Mouse (Mus musculus) urinary bladder, postnatal 14 days (tissue): ENCODE results near the gene Gpr119.

Experiments
- DNase-seq: peaks from one replicate; pipeline ENCODE4 v3.0.0; 2021; ENCODE audit warnings: low spot score

Gpr119 gene

DNA sequence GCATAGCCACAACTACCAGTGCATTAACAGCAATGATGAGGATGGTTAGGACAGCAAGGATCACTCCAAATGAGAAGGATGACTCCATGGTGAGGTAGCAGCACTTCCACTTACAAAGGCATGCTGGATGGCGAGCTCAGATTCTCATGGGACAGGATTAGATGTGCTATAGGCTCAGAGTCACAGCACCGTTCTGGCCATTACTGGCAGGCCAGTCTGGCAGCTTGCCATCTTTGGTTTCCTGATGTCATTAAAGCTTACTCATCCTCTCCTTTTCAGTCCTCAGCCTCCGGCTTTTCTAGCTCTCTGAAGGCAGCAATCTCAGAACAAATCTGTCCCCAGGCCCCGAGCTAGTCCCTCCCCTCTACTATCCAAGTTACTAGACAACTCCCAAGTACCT is at the start of gene Gpr119:
Gene Gpr119, minus strand, starts transcription at position 308 of the 400 bp plus-strand sequence.
- DNase-seq, result peak; percentile 3

DNA sequence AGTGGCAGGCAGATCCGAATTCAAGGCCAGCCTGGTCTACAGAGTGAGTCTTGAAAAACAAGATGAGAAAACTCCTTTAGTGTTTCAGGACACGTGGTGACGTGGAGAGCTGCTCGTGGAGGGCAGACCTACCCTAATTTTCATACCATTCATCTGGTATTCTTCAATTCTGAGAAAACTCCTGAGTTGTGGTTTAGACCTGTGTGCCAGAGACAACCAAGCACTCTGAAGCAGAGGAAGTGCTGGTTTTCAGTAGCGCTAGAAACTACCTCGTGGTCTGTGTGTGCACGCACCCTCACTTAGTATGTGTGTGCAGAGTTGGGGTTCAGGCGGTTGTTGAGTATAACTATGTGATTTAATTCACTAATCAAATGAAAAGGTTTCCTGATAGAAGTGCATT is 38.6 kb upstream of the Gpr119 start:
- no peak for DNase-seq

DNA sequence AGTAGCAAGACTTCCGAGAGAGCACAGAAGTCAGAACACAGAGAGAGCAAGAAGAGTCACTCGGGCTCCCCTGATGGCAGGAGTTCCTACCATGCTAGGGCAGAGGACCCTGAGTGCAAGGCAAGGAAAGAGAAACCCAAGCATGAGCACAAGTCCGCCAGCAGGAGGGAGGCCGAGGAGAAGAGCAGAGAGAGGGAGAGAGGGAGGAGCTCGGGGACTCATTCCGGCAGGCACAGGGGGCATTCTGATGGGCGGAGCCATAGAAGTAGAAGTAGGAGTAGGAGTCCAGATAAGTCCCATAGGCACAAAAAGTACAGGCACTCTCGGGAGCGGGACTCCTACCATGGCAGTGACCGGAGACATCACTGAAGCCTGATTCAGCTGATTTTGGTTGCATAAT is 35.4 kb upstream of the Gpr119 start:
- DNase-seq, result no peak

DNA sequence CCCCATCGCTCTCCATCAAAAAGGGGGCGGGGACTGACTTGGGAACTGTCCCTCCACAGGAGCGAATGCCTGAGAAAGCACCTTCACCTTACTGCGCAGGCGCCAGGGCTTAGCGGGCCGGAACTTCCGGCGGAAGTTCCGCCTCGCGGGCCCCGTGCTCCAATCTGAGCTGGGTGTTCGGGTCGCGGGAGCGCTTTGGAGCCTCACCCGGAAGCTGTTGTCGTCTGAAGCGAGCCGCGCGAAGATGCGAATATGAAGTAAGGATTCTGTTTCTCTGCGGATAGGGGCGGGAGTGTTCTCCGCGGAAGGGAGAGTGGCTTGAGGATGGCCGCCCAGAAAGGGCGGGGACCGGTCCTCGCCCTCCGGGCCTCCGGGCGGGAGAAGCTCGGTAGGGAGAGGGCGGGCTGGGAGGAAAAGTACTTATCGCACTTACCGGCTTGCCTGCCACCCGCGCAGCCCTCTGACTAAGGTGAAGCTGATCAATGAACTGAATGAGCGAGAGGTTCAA is 20.6 kb upstream of the Gpr119 start, which contains the start of gene Rbmx2:
Gene Rbmx2, plus strand, starts transcription at position 141 of the 508 bp plus-strand sequence.
- DNase-seq, result peak; percentile 84

DNA sequence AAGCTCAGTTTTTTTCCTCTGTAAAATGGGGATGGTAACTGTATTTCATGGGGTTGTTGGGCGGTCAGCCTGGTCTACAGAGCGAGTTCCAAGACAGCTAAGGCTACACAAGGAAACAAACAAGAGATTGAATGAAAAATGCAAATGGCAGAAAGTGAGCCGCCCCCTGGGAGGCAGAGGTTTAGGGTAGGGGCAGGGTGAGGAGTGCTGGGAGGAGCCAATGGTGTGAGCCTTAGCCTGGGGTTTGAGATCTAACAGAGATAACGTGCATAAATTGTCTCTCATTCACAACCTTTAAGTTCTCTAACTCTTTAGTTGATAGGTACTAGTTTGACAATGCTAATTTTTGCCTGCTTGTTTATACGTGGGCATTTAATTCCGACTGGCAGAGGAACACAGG is 20.2 kb upstream of the Gpr119 start:
- no peak for DNase-seq

DNA sequence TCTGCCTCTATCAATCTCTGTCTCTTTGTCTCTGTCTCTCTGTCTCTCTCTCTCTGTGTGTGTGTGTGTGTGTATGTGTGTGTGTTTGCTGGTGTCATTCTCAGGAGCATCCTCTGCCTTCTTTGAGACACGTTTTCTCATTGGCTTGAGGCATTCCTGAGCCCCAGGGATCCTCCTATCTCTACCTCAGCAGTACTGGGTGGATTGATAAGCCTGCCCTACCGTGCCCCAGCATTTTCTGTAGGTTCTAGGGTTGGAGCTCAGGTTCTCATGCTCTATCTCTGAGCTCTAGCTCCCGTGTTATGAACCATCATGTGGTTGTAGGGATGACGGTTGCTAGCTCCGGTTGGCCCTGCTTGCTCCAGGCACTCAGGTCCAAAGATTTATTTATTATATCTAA is 9.6 kb upstream of the Gpr119 start:
- no peak for DNase-seq

DNA sequence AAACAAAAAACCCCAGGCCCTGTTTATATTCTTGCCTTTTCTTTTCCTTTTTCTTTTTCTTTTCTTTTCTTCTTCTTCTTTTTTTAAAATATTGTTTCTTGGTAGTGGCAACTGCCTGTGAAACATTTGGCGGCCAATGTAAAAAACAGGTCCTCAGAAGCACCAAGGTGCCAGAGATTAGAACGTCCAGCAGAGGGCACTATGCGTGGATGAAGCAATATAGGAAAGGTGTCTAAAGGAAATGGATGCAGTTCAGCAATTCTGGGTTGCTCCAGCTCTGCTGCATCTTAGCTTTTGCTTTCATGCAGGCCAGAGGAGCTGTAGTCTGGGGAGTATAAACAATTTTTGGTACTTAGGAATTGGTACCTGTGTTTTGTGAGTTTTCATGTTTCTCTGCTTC is 9.2 kb upstream of the Gpr119 start:
- DNase-seq, result peak; percentile 21

DNA sequence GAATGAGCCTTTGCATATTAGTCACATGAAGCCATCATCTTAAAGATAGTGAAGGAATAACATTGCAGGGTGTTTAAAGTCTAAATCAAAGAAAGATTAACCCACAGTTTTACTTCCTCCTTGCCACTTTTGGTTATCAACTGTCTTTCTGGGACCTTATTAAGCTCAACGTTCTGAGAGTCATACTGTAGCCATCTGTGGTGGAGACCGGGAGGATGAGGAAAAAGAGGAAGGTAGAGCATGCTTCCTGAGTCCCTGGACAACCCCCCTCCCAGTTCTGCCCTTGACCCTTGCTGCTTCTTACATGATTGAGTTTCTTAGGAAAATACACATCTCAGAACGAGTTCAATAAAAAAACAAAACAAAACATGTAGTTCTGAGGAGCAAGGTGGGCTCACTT is 2.6 kb downstream of the Gpr119 start:
- DNase-seq, result no peak

DNA sequence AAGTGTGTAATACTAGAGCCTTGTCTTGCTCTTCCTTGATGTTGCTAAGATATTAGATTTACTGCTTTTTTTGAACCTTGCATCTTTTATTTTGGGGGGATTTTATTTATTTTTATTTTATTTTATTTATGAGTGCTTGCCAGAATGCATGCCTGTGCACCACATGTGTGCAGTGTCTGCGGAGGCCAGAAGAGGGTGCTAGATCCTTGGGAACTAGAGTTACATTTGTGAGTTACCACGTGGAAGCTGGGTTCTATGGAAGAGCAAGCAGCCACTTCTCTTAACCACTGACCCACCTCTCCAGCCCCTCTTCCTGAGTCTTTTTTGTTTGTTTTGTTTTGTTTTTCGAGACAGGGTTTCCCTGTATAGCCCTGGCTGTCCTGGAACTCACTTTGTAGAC is 4.7 kb downstream of the Gpr119 start:
- no peak for DNase-seq

DNA sequence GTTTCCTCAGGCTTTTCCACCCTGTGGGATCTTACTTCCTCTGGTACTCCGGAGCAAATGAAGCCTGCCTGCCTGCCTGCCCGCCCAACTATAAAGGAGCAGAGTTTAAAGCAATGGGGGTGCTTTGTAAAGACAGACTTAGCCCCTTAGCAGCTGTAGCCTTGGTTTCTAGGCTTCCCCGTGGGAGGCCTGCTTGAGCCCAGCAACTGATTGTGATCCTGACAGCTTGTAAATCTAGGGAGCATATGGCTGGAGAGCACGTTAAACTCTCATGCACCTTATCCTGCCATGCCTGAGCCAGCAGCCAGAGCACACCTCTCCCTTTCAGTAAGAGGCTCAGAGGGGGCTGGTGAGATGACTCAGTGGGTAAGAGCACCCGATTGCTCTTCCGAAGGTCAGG is 7.5 kb downstream of the Gpr119 start:
- no peak for DNase-seq

DNA sequence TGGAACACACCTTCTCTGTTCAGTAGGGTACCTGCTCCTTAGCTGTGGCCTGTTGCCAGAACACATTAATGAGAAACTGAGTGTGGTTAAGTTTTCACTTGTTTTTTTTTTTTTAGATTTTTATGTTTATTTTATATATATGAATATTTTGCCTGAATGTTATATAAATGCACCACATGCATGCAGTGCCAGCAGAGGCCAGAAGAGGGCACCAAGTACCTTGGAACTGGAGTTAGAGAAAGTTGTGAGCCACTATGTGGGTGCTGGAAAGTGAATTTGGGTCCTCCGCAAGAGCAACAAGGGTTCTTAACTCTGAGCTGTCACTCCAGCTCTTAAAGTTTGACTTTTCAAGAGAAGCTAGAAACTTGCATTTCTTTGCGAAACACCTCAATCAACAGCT is 30.2 kb downstream of the Gpr119 start:
- peak; percentile 6 for DNase-seq

DNA sequence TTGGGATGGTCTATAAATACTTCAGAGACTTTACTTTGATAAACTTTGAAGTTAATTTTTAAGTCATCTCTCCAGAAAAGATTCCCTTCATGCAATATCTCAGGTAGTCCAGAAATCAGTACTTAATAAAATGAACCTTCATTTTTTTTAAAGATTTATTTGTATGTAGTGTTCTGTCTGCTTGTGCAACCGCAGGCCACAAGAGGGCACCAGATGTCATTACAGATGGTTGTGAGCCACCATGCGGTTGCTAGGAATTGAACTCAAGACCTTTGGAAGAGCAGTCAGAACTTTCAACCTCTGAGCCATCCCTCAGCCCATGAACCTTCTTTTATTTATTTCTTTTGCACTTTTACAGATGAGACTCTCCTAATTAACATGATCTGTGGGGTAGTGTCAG is 37.2 kb downstream of the Gpr119 start:
- DNase-seq, result no peak

DNA sequence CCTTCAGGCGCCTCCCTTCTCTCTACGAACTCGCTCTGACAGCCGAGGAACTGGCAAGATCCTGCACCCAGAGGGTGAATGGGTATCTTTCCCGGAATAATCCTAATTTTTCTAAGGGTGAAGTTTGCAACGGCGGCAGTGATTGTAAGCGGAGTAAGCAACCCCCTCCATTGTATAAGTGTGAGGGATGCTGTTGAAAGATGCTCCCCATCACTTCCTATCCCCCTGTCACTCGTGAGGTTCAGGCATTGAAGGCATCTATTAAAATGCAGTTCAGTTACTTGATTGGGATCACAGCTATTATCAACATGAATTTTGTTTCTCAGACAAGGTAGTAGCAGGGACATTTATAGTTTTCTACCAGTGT is 50.2 kb downstream of the Gpr119 start:
- DNase-seq, result no peak

DNA sequence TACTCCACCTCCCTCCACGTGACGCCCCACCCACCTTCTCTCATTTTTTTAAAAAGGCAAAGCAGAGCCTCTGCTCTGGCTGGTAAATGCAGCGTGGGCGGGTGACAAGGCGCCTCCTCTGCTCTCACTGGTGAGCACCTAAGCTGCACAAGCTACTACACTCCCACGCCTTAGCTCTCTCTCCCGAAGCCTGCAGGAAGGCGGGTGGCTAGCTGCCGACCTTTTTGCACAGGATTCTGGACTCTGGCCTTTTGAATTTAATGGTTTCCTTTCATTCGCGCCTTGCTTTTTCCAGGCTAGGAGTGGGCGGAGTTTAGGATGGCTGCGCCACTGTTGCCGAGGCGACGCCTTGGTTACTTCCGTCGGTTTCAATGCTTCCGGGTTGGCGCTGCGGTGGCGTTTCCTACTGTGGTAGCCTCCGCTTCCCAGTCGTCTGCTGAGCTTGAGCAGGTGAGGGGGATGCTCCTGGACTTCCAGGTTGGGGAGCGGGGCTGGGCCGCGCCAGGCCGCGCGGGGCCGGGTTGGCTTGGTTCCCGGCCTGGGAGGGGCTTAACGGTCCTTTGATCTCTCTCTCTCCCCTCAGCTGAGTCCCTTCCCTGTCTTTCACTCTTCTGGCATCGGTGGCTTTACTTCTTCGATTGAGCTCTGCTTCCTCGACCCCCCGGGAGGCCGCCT is 50.8 kb downstream of the Gpr119 start, which contains the start of gene Slc25a14:
Gene Slc25a14, plus strand, starts transcription at position 35 of the 675 bp plus-strand sequence.
- DNase-seq, result peak; percentile 78

DNA sequence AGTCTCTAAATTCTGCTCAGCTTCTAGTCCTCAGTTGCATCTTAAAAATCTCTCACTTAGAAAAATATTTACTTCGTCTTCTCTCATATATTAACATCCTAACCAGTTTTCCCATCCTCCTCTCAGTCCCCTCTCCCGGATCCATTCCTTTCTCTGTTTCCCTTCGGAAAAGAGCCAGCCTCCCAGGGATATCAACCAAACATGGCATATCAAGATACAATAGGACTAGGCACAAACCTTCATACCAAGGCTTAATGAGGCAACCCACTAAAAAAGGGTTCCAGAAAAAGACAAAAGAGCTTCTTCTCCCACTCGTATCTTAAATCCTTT is 51.3 kb downstream of the Gpr119 start:
- DNase-seq, result no peak
